Mouse (Mus musculus): ENCODE data around the gene Cnpy4. TPM values are rescaled to one million over a fixed set of nuclear protein-coding genes. Genes with fewer than 3 reads are reported as not detected.

The Cnpy4 gene
- polyA plus RNA-seq, 1 experiment from 2014 or later, result 44.4 TPM

MicroRNAs encoded within 50 kb of the gene (microRNA counts, 519-probe panel; counts per million panel counts)
- microRNA mmu-miR-106b (4,918 counts per million, percentile 84 among the panel's probes with 10 or more counts), microRNA mmu-miR-25 (5,943 counts per million, percentile 95 among the panel's probes with 10 or more counts), microRNA mmu-miR-93 (4,720 counts per million, percentile 78 among the panel's probes with 10 or more counts)

Small RNA genes lying within 50 kb of the gene (microRNA-seq; reads per million reads assigned to microRNA genes)
- gene Mir106b (9,587 reads per million, percentile 95 among the genes with 10 or more reads in this experiment), gene Mir25 (1,272 reads per million, percentile 80 among the genes with 10 or more reads in this experiment), gene Mir93 (11,030 reads per million, percentile 95 among the genes with 10 or more reads in this experiment)

Other genes starting within 250 kb of the Cnpy4 start
- 0.19 and 0.38 TPM in 2 replicates for gene Gjc3, start 224.4 kb upstream of the Cnpy4 start, polyA plus RNA-seq (2014; fragmentation: Nextera tagmentation; extraction: Ambion mirVana)
- not detected in 2 replicates for gene Azgp1, start 206.0 kb upstream of the Cnpy4 start, polyA plus RNA-seq (2014; fragmentation: Nextera tagmentation; extraction: Ambion mirVana)
- gene Smok3a, start 166.2 kb upstream of the Cnpy4 start, polyA plus RNA-seq (2014; fragmentation: Nextera tagmentation; extraction: Ambion mirVana), result not detected in 2 replicates
- not detected in 2 replicates for gene Smok3b, start 166.1 kb upstream of the Cnpy4 start, polyA plus RNA-seq (2014; fragmentation: Nextera tagmentation; extraction: Ambion mirVana)
- gene Smok3c, start 134.3 kb upstream of the Cnpy4 start, polyA plus RNA-seq (2014; fragmentation: Nextera tagmentation; extraction: Ambion mirVana), result not detected in 2 replicates
- gene Zkscan1, start 102.4 kb upstream of the Cnpy4 start, polyA plus RNA-seq (2014; fragmentation: Nextera tagmentation; extraction: Ambion mirVana), result 24.5 and 26.3 TPM in 2 replicates
- gene Zscan21, start 70.6 kb upstream of the Cnpy4 start, polyA plus RNA-seq (2014; fragmentation: Nextera tagmentation; extraction: Ambion mirVana), result 53.6 and 66.2 TPM in 2 replicates
- 14.5 and 15.1 TPM in 2 replicates for gene Zfp113, start 31.7 kb upstream of the Cnpy4 start, polyA plus RNA-seq (2014; fragmentation: Nextera tagmentation; extraction: Ambion mirVana)
- 250 and 257 TPM in 2 replicates for gene Cops6, start 26.4 kb upstream of the Cnpy4 start, polyA plus RNA-seq (2014; fragmentation: Nextera tagmentation; extraction: Ambion mirVana)
- 19.1 and 21.7 TPM in 2 replicates for gene Ap4m1, start 15.5 kb upstream of the Cnpy4 start, polyA plus RNA-seq (2014; fragmentation: Nextera tagmentation; extraction: Ambion mirVana)
- 182 and 207 TPM in 2 replicates for gene Mcm7, start 15.1 kb upstream of the Cnpy4 start, polyA plus RNA-seq (2014; fragmentation: Nextera tagmentation; extraction: Ambion mirVana)
- 82.6 and 90.3 TPM in 2 replicates for gene Taf6, start within 50 bp of the Cnpy4 start, polyA plus RNA-seq (2014; fragmentation: Nextera tagmentation; extraction: Ambion mirVana)
- 8.4 and 9.7 TPM in 2 replicates for gene Mblac1, start 6.8 kb downstream of the Cnpy4 start, polyA plus RNA-seq (2014; fragmentation: Nextera tagmentation; extraction: Ambion mirVana)
- gene Nxpe5, start 38.4 kb downstream of the Cnpy4 start, polyA plus RNA-seq (2014; fragmentation: Nextera tagmentation; extraction: Ambion mirVana), result 0.04 TPM in 1 of 2 replicates, not detected in the other
- 68.5 and 71.4 TPM in 2 replicates for gene Lamtor4, start 68.0 kb downstream of the Cnpy4 start, polyA plus RNA-seq (2014; fragmentation: Nextera tagmentation; extraction: Ambion mirVana)
- 4.4 and 7.5 TPM in 2 replicates for gene BC037034, start 76.5 kb downstream of the Cnpy4 start, polyA plus RNA-seq (2014; fragmentation: Nextera tagmentation; extraction: Ambion mirVana)
- gene Gal3st4, start 85.4 kb downstream of the Cnpy4 start, polyA plus RNA-seq (2014; fragmentation: Nextera tagmentation; extraction: Ambion mirVana), result 1.5 and 1.8 TPM in 2 replicates
- gene Gm43720, start 92.5 kb downstream of the Cnpy4 start, polyA plus RNA-seq (2014; fragmentation: Nextera tagmentation; extraction: Ambion mirVana), result 0.12 and 0.17 TPM in 2 replicates
- 3.4 and 4.9 TPM in 2 replicates for gene Gpc2, start 92.5 kb downstream of the Cnpy4 start, polyA plus RNA-seq (2014; fragmentation: Nextera tagmentation; extraction: Ambion mirVana)
- 3.0 and 4.6 TPM in 2 replicates for gene Stag3, start 92.8 kb downstream of the Cnpy4 start, polyA plus RNA-seq (2014; fragmentation: Nextera tagmentation; extraction: Ambion mirVana)
- 0.16 and 0.55 TPM in 2 replicates for gene Pvrig, start 154.5 kb downstream of the Cnpy4 start, polyA plus RNA-seq (2014; fragmentation: Nextera tagmentation; extraction: Ambion mirVana)